Mouse (Mus musculus) T-helper 2 cell (primary cell): Measurements from ENCODE around the gene Sars.

ENCODE experiments used
- in situ Hi-C: fragments of 300-600 bp; cut with MboI, MseI; formaldehyde crosslinking; loops from one replicate; pipeline ENCODE4 v1.15.1; 2025; ENCODE audit warnings: high pct_unique_total_duplicates

Gene Sars

DNA sequence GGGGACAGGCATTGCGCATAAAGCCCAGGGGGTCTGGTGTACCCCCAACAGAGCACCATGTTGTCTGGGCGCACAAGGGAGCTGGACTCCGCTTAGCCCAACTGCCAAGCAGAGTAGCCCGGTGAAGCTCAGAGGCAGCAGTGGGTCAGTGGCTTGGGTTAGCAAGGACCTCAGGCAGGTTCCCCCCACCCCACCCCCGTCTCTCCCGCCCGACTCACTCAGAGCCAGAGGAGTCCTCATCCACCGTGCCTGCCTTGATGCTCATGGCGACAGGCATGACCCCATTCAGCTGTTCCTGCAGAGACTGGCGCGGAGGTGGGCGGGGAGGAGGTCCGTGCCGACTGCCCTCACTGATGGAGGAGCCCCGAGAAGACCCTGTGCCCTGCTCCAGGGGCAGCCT is 52.2 kb downstream of the Sars start:
- in situ Hi-C loops = loop anchor here (25.0 kb wide), 1 partner anchor 230 kb away; the partner anchor contains the start of gene Gpr61

DNA sequence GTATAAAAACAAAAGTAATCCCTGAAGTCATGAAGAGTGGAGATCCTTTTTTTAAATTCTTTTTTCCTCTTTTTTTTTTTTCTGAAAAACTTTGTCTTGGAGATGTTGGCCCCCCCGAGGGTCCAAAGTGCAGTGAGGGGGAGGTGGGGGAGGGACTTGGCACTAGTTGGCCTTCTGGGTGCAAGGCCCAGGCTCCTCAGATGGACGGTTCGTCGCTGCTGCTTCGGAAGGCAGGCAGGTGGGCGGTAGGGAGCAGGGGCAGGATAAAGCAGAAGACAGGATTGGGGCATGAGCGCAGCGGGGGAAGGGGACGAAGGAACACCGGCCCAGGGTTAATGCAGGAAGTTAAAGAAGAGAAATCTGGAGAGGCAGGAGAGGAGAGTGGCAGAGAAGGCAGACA is 52.7 kb downstream of the Sars start:
- in situ Hi-C loops = loop anchor here (25.0 kb wide), 1 partner anchor 230 kb away; the partner anchor contains the start of gene Gpr61

DNA sequence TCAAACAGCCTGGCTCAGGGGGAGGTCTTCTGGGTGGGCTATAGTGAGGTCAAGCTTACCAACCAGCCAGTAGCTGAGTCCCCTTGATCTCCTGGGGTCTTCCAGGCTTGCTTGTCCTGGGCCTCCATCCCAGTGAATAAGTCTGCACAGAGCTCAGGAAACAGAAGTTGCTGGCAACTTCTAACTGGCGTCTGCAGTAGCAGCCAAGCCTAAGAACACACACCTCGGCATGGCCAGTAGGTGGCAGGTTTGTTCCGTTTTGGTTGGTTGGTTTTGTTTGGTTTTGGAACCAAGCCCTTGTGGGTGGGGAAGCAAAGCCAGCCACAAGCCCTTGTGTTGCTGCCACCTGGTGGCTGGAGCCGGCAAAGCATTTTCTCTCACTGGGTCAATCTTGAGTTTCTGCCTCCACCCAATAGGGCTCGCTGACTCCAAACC is 55.9 kb downstream of the Sars start:
- in situ Hi-C loops = loop anchor here (5.0 to 25.0 kb wide), 2 partner anchors 112 to 227 kb away; partner anchors contain the start of gene Gpr61

DNA sequence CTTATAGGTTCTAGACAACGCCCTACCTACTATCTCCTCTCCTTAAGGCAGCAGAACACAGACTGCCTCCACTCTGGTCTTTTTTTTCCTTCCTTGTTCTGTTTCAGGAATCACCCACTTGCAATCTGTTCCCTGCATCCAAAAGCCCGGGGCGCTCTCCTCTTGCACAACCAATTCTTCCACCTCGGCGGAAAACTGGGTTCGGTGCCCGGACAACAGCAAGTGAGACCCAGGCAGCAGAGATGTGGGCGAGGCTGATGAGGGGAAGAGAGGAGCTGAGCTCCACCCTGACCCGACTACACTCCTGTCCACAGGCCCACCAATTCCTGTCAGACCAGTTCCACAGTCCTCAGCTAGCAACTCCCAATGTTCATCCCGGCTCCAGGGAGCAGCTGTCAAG is 58.8 kb downstream of the Sars start:
- in situ Hi-C loops = loop anchor here (5.0 to 25.0 kb wide), 2 partner anchors 109 to 224 kb away; partner anchors contain the start of gene Gpr61

DNA sequence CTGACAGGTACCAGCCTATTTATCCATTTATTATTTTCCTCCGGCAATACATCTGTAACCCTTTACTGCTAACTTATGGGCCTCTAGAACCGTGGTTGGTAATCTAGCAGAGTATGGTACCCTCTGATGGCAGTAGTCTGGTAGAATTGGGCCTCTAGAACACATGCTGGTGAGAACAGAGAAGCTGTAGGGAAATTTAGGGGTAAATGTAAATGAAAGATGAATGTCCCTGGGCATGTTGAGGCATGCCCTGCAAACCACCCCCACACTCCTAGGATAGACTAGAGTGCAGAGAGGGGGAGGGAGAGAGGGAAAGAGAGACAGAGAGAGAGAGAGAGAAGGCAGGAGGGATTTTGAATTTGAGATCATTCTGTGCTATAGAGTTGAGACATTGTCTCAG is 60.6 kb downstream of the Sars start:
- in situ Hi-C loops = loop anchor here (25.0 kb wide), 1 partner anchor 222 kb away; the partner anchor contains the start of gene Gpr61

DNA sequence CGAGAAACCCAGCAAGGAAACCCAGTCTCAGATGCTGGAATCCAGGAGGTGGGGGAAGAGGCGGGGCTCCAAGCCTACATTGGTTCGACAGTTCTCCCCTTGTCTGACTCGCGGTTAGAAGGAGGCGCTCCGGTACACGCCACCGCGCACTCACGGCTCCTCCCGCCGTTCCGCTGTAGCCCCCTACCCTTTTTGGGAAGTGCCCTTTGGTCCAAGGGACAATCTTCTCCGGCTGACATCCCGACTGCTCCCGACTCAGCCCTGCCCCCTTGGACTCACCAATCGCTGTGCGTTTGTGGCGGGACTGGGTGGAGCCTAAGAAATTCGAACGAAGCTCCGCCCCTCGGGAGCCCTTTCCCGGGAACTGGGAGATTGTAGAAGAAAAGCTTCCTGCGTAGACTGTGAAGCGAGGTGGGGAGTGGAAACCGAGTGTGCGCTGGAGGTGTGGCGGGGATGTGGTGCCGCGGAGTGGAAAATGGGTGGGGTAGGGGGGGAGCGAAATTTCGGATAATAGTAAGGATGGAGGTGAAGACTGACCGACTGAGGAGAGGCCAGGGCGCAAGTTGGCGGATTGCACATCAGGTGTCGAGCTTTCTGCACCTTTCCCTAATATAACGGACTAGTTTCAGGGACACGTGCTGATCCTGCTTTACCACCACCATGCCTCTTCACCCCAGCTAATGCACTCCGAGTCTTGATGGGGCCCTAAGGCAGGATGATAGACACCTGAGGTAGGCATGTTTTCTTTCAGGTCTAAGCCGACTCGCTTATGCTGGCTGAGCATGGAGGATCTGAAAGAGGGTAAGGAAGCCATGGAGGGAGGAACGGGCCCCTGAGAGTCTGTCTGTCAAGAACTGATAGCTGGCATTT is 61.3 kb downstream of the Sars start, which contains the start of gene Psrc1:
TSS of gene Psrc1 (plus strand) at position 355 of the 870 bp plus-strand sequence.
- in situ Hi-C loops = loop anchor here (25.0 kb wide), 1 partner anchor 221 kb away; the partner anchor contains the start of gene Gpr61

DNA sequence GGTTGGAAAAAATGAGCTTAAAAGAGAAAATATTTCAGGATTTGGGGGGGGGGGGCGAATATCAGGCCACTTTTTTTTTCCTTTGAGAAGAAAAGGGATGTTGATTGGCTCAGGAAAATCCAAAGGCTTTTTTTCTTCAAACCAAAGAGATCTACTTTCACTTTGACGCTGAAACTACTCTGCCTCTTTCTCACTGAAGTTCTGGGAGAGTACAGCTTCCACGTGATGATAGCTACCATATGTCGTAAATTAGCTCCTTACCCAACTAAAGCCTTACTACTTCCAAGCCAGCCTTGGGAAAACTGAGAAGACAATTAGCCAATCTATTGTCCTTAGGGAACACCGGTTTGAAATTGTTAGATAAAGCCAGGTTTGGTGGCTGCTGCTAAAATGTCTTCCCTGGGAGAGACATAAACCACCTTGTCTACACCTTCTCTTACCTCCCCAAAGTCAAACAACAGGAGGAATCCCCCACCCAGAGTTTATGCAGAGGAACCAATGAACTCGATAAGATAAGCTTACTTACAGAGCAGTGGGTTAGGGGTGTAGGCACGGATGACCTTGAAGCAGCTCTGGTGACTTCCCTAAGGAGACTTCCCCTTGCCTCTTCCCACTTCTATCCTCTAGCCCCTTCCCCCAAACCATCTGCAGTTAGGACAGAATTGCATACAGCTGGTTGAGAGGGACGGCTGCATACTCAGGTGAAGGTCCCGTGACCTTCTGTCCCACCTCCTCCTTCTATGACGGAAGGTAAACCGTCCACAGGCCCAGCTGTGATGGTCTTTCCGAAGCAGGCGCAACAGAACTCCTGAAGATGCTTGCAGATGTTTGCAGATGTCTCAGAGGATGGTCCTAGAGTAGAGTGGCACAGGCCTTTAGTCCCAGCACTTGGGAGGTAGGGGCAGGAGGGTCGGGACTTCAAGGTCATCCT is 62.8 kb downstream of the Sars start:
- in situ Hi-C loops = loop anchor here (25.0 kb wide), 1 partner anchor 220 kb away; the partner anchor contains the start of gene Gpr61

DNA sequence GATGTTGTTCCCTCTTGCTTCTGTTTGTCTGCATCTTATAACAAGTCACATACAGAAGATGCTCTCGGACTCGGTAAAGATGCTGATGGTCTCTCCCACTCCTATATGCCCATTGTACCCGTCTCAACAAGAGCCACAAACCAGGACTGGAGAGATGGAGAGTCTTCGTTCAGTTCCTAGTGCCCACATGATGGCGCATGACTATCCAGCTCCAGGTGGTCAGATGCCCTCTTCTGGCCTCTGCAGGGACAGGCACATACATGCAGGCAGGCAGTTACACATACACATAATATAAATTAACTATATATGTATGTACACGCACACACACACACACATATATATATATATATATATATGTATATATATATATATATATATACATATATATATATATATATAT is 64.3 kb downstream of the Sars start:
- in situ Hi-C loops = loop anchor here (25.0 kb wide), 1 partner anchor 218 kb away; the partner anchor contains the start of gene Gpr61

DNA sequence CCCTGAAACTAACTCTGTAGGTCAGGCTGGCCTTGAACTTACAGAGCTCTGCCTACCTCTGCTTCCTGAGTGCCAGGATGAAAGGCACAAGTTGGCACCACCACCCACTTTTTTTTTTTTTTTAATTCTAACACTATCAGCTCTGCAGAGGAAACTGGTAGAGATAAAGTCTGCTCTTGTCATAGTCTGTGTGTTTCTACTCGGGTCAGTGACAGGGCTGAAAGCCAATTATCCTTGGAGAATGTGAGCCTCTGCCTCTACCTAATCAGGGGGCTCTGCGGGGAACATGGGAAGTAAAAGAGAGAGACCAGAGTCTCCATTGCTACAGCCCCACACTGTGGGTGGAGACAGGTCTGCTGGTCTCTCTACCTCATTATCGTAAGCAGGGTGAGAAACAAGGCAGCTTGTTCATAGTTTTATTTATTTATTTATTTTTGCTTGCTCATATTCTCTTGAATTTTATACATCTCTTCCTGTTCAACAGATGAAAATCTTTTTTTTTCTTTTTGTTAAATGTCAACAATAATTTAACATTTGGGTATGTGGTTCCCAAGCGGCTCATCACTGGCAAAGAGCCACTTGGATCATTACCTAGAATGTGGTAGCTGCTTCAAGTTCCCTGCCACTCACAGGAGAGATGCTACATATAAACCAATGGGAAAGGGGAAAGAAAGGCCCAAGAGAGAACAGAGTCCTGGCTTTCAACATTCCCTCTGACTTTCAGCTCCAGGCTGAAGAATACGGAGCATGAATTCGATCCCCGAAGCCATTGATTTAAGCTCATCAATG is 65.9 kb downstream of the Sars start:
- in situ Hi-C loops = loop anchor here (25.0 kb wide), 1 partner anchor 217 kb away; the partner anchor contains the start of gene Gpr61
